Mouse (Mus musculus) bone marrow, adult 2 months (tissue): ENCODE measurements around the gene Gstm5.

ENCODE experiments used
- CTCF ChIP-seq: fragments of 200-500 bp; IDR thresholded peaks from 2 replicates; pipeline ENCODE4 v1.5.1; 2011; ENCODE audit warnings: low read length, control low read depth; ENCODE audit not compliant: control insufficient read depth, insufficient read depth
- POLR2A ChIP-seq: fragments of 200-500 bp; IDR thresholded peaks from 2 replicates; pipeline ENCODE4 v1.6.1; 2011; ENCODE audit warnings: low read depth, mild to moderate bottlenecking, control low read depth, low read length, borderline replicate concordance; ENCODE audit not compliant: control insufficient read depth

- no peak for TF ChIP-seq POLR2A
- TF ChIP-seq CTCF: no peak
These were observed 44.2 kb downstream of the Gstm5 start for GRCm38 (mm10) chr3:107939830-107940229.
